Mouse (Mus musculus) E14TG2a.4 (cell line): ENCODE measurements at regions not wholly inside any gene's neighbourhood (a gene's known extent, or its start where the extent isn't known, plus 50 kb on each side); places are given as distances from the start of the nearest gene placed in this dataset.

Experiments used
- CTCF ChIP-seq: conservative IDR thresholded peaks from 2 replicates; pipeline ENCODE4 v1.5.1; 2014; ENCODE audit warnings: low read length
- NANOG ChIP-seq: IDR thresholded peaks from 2 replicates; pipeline ENCODE4 v1.6.1; 2014; ENCODE audit warnings: borderline replicate concordance, low read length, mixed read lengths

- no peak for TF ChIP-seq CTCF
- TF ChIP-seq NANOG: no peak
Observed at GRCm38 (mm10) chr1:73070126-73070525, 54.4 kb upstream of the Tnp1 start.
